Mouse (Mus musculus) lung, adult 18-20 months (tissue): Measurements from ENCODE around the gene Rit1.
A peak's percentile ranks its signal among the peaks of the same experiment; 100 is the strongest.
"Not testable (repeated sequence)": the region's sequence is repeated elsewhere in the genome, so short reads cannot be mapped to it uniquely, and the experiment has no call there.

ENCODE experiments used
- DNase-seq, 2 experiments: peaks; one replicate each; pipeline ENCODE4 v3.0.0; 2022; ENCODE audit warnings: mixed read lengths in 2 of 2

The Rit1 gene

GRCm38 (mm10) chr3:88740147-88740546 is 23.5 kb downstream of the Rit1 start:
- no peak for DNase-seq

- DNase-seq, result no peak
These were observed 28.9 kb downstream of the Rit1 start for GRCm38 (mm10) chr3:88745534-88745933.

DNA sequence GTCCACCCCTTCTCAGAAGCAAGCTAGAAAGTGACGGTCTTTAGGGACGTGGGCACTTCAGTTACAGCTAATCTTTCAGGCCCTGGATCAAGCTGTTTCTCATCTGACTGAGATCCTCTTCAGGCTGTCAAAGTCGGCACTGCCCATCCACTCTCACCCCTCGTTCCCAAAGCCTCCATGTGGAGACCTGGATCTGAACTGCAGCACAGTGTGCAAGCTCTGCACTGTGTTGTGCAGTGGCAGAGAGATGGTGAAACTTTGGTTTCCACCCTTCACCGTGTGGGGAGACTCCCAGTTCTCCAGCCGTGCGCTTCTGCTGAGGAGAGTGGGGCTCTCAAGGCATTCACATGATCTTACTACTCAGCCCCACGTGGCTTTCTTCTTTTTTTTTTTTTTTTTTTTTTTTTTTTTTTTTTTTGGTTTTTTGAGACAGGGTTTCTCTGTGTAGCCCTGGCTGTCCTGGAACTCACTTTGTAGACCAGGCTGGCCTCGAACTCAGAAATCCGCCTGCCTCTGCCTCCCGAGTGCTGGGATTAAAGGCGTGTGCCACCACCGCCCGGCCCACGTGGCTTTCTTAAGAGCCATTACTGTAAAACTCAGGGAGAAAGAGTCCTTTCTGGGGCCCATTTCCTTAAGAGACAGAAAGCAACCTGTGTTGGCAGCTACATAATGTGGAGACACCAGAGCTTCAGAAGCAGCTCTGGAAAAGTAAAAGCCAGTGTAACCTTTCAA is 29.7 kb downstream of the Rit1 start:
- DNase-seq, result peak in 1 of 2 experiments; percentile 23

DNA sequence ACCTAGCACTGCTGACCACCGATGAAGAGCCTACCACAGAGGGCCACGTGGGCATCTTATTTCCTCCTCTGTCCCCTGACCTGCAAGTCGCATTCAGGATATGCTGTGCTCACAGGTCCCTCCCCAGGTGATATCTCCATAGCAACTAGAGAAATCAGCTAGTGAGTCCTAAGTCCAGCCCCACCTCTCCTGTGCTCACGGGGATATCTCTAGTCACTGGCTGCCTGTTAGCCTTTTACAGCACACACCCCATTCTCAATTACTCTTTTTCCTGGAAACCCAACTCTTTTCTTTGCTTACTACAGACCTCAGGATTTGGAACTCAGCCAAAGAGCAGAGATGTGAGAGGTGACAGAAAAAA is 30.2 kb downstream of the Rit1 start:
- no peak for DNase-seq

- DNase-seq, result no peak
These were observed 37.6 kb downstream of the Rit1 start for GRCm38 (mm10) chr3:88754283-88754682.

DNA sequence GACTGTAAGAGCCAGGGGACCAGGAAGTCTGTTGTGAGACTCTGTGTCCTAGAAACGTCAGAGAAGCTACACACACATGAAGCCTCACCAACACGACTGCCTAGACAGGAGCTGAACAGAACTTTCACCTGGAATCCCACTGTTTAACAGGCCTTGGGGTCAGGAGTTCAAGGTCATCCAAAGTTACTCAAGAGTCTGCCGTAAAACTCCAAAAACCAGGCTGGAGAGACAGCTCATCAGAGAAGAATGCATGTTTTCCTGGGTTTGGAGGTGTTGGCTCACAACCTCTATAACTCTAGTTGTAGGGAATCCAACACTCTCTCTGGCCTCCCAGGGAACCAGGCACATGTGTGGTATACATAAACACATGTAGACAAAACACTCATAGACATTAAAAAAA is 38.9 kb downstream of the Rit1 start:
- no peak for DNase-seq

GRCm38 (mm10) chr3:88756276-88756675 is 39.6 kb downstream of the Rit1 start:
- no peak for DNase-seq

DNA sequence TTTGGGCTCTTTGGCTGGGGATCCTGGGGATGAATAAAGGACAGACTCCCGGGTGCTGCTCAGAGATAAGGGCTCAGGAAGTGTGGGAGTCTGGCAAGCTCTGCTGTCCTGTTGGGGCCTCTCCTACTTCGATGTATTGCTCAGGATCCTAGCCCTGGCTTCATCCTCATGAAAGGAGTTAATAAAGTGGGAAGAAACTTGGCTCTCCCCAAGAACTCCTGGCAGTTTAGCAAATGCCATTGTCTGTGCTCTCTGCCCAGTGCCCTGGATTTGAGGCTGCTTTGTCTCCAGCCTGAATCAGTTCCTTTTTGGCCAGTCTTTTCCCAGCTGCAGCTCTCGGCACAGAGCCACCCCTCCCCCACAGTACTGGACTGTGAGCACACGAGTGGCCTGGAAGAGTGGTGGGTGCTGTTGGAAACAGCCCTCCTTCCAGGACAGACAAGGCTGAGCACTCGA is 41.4 kb downstream of the Rit1 start:
- DNase-seq, result peak; percentile 35 to 55

- DNase-seq, result no peak
These were observed 45.0 kb downstream of the Rit1 start for GRCm38 (mm10) chr3:88761619-88762018.

GRCm38 (mm10) chr3:88762401-88762831 is 45.8 kb downstream of the Rit1 start:
- DNase-seq, result no peak

DNA sequence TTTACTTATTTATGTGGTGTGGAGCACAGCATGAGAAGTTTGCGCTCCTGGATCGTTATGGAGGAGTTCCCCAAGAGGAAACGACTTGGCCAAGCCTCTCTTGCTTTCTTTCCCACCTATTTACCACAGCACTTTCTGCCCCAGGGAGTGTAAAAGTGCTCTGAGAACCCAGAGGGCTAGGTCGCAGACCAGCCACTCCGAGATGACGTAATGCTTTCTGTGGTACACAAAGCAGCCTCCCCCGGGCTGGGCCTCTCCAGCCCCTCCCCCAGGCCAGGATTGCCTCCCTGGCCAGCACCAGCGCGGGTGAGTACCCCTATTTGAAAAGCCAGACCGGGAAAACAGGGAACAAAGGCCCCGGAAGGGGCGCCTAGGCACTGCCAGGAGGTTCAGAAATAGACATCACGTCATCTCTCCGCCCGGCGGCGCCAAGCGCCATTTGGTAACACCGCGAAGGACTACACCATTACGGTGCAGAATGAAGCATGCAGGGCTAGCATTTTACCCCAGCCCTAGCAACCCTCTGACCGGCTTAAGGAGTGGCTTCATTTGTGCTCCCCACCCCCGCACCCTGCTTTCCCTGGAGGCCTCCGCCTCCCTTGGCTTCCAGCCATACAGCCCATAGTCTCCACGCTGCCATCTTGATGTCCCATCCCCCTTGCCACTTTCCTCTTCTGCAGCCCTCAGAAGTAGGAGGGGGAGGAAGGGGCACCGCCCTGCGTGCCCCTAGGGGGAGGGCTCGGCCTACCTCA is 54.7 kb downstream of the Rit1 start:
- peak; percentile 57 to 59 for DNase-seq

- not testable (repeated sequence) for DNase-seq
These were observed 55.3 kb downstream of the Rit1 start for GRCm38 (mm10) chr3:88771941-88772280.

- DNase-seq, result peak; percentile 90 to 91
These were observed 55.8 kb downstream of the Rit1 start for GRCm38 (mm10) chr3:88772399-88772798.

- DNase-seq, result not testable (repeated sequence)
These were observed 56.5 kb downstream of the Rit1 start for GRCm38 (mm10) chr3:88773163-88773562.

DNA sequence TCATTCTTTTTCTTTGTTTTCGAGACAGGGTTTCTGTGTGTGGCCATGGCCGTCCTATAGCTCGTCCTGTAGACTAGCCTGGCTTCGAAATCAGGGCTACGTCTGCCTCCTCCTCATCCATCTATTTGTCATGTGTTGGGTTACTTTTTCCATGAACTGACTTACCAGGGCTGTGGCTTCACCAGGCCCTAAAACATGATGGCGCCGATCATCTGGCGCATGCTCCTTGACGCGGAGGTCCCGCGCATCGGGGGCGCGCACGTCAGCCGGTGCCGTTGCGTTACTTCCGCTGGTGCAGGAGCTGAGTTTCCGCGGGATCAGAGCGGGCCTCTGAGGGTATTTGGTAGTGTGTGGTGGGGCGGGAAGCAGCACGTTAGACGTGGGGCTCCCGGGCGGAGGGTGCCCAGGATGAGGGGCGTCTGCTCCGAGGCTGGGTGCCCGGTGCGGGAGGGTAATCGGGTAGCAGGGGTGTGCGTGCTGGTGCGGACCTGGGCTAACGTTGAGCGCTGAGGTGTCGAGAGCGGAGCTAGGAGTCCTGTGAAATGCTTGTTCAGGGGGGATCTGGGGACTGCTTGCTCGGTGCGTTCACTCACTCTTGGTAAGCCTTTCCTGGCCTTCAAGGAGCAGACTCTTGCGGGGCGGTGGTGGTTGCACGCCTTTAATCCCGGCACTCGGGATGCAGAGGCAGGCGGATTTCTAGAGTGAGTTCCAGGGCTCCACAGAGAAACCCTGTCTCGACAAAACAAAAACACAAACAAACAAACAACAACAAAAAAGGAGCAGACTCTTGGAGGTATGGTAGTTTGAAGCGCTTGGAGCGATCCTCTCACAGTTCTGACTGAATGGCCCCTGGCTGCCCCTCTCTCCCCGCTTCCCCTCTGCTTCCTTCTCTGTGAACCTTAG is 58.6 kb downstream of the Rit1 start, which contains the start of gene Syt11:
Gene Syt11 (minus strand): TSS at position 226 of the 903 bp plus-strand sequence.
- not testable (repeated sequence) for DNase-seq
